Mouse (Mus musculus) heart, embryonic 14.5 days (tissue): ENCODE data around the gene Synrg. TPM values are rescaled to one million over a fixed set of nuclear protein-coding genes. Genes with fewer than 3 reads are reported as not detected.

Experiments used
- ATAC-seq: fragments of 200-750 bp; cut with Nextera tagmentation; 2 replicates; pipeline ENCODE4 v1.8.0; 2017; ENCODE audit warnings: low read depth, moderate TSS enrichment; ENCODE audit not compliant: insufficient number of reproducible peaks, insufficient read depth, low FRiP score
- H3K27ac ChIP-seq, 2 experiments: fragments of 200-500 bp in 1 of 2; fragments of 300-500 bp in 1 of 2; sonication (generic) in 1 of 2; replicated peaks in 1 of 2; 2 replicates each; pipeline ENCODE4 v1.5.1; 2012 to 2014; ENCODE audit warnings: low read depth in 2 of 2, low read length in 2 of 2, control low read depth in 1 of 2, mild to moderate bottlenecking in 1 of 2, mixed read lengths in 1 of 2; ENCODE audit not compliant: control insufficient read depth in 1 of 2, insufficient read depth in 1 of 2
- H3K27me3 ChIP-seq: fragments of 300-500 bp; sonication (generic); 2 replicates; pipeline ENCODE4 v1.6.1; 2014; ENCODE audit warnings: mild to moderate bottlenecking, low read length, control low read depth; ENCODE audit not compliant: control insufficient read depth, insufficient read depth
- H3K36me3 ChIP-seq: fragments of 300-500 bp; sonication (generic); 2 replicates; pipeline ENCODE4 v1.6.1; 2014; ENCODE audit warnings: mild to moderate bottlenecking, control low read depth, low read length, mixed read lengths; ENCODE audit not compliant: control insufficient read depth, insufficient read depth
- H3K4me1 ChIP-seq, 2 experiments: fragments of 200-500 bp in 1 of 2; fragments of 300-500 bp in 1 of 2; sonication (generic) in 1 of 2; 2 replicates each; pipeline ENCODE4 v1.6.1; 2012 to 2014; ENCODE audit warnings: low read length in 2 of 2, control low read depth in 1 of 2, mixed read lengths in 1 of 2; ENCODE audit not compliant: control insufficient read depth in 2 of 2, insufficient read depth in 2 of 2
- H3K4me2 ChIP-seq: fragments of 300-500 bp; sonication (generic); 2 replicates; pipeline ENCODE4 v1.6.1; 2014; ENCODE audit warnings: mild to moderate bottlenecking, low read length
- H3K4me3 ChIP-seq, 2 experiments: fragments of 200-500 bp in 1 of 2; fragments of 300-500 bp in 1 of 2; sonication (generic) in 1 of 2; 2 replicates each; pipeline ENCODE4 v1.5.1; 2012 to 2014; ENCODE audit warnings: low read length in 2 of 2, mild to moderate bottlenecking in 2 of 2, control low read depth in 1 of 2, low read depth in 1 of 2, moderate library complexity in 1 of 2; ENCODE audit not compliant: control insufficient read depth in 1 of 2, insufficient read depth in 1 of 2
- H3K9ac ChIP-seq: fragments of 300-500 bp; sonication (generic); 2 replicates; pipeline ENCODE4 v1.6.1; 2014; ENCODE audit warnings: mild to moderate bottlenecking, low read length
- H3K9me3 ChIP-seq: fragments of 300-500 bp; sonication (generic); 2 replicates; pipeline ENCODE4 v1.6.1; 2016; ENCODE audit warnings: low read length, control low read depth; ENCODE audit not compliant: control insufficient read depth
- WGBS: fragments of 180-500 bp; shearing (Covaris S2); extraction: QIAGEN DNeasy Blood & Tissue Kit; methylation state at CpG from one replicate; pipeline ENCODE4 v1.1.7; 2014; 5-methylcytosine and 5-hydroxymethylcytosine counted together
- polyA plus RNA-seq: library from polyadenylated mRNA; unstranded; fragments of >200 nt; fragmentation: Nextera tagmentation; extraction: Ambion mirVana; gene quantifications from 2 replicates; pipeline ENCODE4 v1.2.1, GENCODE M21; 2014

Gene Synrg
- polyA plus RNA-seq, 1 experiment from 2014 or later = 10.8 TPM

DNA sequence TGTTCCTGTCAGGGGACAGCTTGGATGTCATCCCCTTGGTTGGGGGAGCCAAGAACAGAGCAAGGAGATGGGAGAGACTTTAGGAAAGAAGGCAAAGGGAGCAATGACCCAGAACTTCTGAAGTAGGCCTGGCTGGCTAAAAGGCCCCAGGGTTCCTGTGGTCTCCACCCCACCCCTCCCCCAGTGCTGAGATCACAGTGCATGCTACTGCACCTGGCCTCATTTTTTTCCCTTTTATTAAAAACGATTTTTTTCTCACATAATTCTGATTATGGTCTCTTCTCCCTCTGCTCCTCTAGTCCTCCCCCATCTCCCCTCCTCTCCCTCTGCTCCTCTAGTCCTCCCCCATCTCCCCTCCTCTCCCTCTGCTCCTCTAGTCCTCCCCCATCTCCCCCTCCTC is 80.8 kb downstream of the Synrg start:
- Histone ChIP-seq H3K4me2 (no peak overlapping the region), H3K9me3 (no peaks in the 10 kb centered on the region), H3K36me3 (peaks cover 17% of the 10 kb centered on the region), H3K4me3 (no peak overlapping the region), H3K4me1 (peaks cover 0 to 2% of the 10 kb centered on the region in 2 experiments; a peak in 2 of 4 replicates), H3K27ac (no peak overlapping the region), H3K27me3 (no peaks in the 10 kb centered on the region), H3K9ac (no peak overlapping the region)
- ATAC-seq = no peak
- 14% methylated on average over 1 of the region's 1 CpGs for WGBS

DNA sequence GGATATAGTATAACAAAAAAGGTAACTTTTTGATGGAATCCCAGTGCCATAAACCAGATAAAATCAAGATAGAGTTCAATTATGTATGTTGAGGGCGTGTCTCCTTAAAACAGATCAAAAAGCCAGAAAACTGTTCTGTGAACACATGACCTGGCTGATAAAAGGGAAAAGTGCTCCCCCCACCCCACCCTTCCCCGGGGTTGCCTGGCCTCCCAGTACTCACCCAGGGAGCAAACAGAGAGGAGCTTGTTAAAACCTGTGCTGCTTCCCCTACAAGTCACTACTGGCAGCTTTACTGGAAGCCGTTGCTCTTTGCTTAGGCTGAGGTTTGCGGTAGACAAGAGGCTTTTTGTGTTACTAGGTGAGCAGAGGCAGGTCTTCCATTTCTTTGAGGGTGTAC is 83.0 kb downstream of the Synrg start:
- Histone ChIP-seq H3K36me3 (0 out of 2 replicates have a peak, but pooled peaks cover 2% of the 10 kb centered on the region), H3K4me2 (no peak overlapping the region), H3K4me1 (peaks cover 0 to 2% of the 10 kb centered on the region in 2 experiments; a peak in 1 of 4 replicates), H3K27ac (no peak overlapping the region), H3K4me3 (no peak overlapping the region), H3K9ac (no peak overlapping the region), H3K27me3 (no peaks in the 10 kb centered on the region), H3K9me3 (no peaks in the 10 kb centered on the region)
- WGBS = 67% methylated on average over 4 of the region's 4 CpGs
- ATAC-seq = no peak

DNA sequence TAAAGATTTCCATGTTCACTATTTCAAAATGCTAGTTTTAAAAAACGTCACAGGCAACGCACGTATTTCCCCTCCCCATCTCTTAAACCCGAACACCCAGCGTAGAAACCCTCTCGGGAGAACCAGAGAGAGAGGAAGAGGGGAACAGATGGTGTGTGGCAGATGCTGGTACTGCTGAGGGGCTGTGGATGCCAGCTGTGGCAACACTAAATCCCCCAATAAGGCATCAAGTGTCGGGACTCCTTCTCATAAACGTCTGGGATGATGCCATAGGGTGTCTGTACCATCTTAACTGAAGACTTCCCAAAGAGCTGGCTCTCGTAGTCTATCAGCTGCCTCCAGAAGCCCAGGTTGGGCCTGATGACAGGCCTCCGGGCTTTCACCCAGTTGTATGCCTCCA is 84.2 kb downstream of the Synrg start:
- H3K4me2 ChIP-seq = no peak overlapping the region

DNA sequence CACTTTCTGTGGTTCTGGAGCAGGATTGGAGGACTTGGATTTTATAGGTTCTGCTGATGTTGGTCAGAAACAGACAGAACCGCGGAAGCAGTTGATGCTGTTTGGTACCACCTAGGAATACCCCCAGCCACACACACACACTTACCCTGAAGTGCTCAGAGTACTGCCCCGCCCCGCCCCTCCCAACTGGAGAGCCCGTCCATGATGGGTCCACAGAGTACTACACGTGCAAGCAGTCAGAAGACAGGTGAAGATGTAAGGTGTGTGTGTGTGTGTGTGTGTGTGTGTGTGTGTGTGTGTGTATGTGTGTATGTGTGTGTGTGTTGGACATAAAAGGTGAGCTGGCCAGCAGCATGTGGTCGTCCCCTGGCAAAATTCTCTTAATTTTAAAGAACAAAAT is 88.8 kb downstream of the Synrg start:
- no peak overlapping the region for H3K9ac ChIP-seq
- no peak for ATAC-seq

More for the DNA sequence above, 84.2 kb downstream of the Synrg start:
- Histone ChIP-seq H3K9me3 (no peaks in the 10 kb centered on the region), H3K27ac (no peak overlapping the region), H3K36me3 (no peaks in the 10 kb centered on the region), H3K27me3 (no peaks in the 10 kb centered on the region), H3K4me1 (peaks cover 0 to 2% of the 10 kb centered on the region in 2 experiments; a peak in 1 of 4 replicates), H3K9ac (no peak overlapping the region), H3K4me3 (no peak overlapping the region)
- WGBS = 79% methylated on average over 10 of the region's 10 CpGs
- ATAC-seq = no peak; the same call in 1 of the 2 replicates

DNA sequence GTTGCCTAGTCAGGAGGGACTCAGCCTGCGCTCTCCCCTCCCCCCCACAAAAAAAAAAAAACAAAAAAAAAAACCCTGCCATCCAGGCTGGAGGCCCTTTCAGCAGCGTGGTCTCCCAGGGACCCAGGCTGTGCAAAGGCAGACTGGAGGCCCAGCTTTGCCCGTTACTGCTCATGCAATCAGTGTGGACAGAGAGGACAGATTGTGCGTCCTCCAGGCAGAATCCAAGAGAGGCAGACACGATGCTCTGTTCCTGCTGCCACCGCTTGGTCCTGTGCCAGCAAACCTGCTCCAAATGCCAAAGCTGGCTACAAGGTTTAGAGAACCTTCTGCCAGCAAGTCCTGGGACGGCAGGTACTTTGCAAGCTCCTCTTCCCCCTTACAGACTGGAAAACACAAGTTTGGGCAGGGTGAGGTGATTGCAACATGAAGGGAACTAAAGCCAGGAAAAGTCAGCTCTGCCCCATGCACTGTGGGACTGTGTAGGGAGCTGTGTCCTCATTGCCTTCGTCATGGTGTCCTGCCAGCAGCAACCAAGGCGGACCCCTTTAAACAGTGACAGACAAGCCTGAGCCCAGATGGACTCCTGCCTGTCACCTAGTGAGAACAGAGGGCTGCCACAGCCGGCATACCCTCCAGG is 89.4 kb downstream of the Synrg start:
- WGBS = 54% methylated on average over 10 of the region's 10 CpGs
- no peak for ATAC-seq
- Histone ChIP-seq H3K9ac (no peak overlapping the region), H3K4me2 (no peak overlapping the region), H3K27ac (no peak overlapping the region), H3K4me1 (no peaks in the 10 kb centered on the region), H3K9me3 (no peaks in the 10 kb centered on the region), H3K27me3 (no peaks in the 10 kb centered on the region), H3K36me3 (no peaks in the 10 kb centered on the region), H3K4me3 (no peak overlapping the region)

More for the DNA sequence above, 88.8 kb downstream of the Synrg start:
- Histone ChIP-seq H3K27me3 (no peaks in the 10 kb centered on the region), H3K9me3 (no peaks in the 10 kb centered on the region), H3K27ac (no peak overlapping the region), H3K4me1 (no peaks in the 10 kb centered on the region), H3K4me3 (no peak overlapping the region), H3K4me2 (no peak overlapping the region), H3K36me3 (no peaks in the 10 kb centered on the region)
- WGBS = 90% methylated on average over 7 of the region's 7 CpGs

DNA sequence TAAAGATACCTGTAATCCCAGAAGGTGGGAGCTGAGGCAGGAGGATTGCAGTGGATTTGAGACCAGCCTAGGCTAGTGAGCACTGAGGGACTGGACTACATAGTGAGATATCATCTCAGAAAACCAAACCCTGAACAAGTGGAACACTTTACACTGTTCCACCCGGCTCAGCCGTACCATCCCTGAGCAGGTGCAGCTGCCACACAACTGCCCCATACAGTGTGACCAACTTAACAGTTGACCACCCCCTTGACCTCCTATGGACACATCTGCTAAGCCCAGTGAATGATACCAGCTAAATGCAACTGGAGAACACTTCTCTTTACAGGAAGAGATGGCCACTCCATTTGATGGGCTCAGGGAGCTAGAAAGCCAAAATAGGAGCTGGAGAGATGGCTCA is 93.2 kb downstream of the Synrg start:
- no peak for ATAC-seq
- Histone ChIP-seq H3K4me2 (no peak overlapping the region), H3K9me3 (no peaks in the 10 kb centered on the region), H3K27ac (no peak overlapping the region), H3K4me3 (no peak overlapping the region), H3K27me3 (no peaks in the 10 kb centered on the region), H3K36me3 (no peaks in the 10 kb centered on the region), H3K9ac (no peak overlapping the region), H3K4me1 (peaks cover 0 to under 1% of the 10 kb centered on the region in 2 experiments; a peak in 1 of 4 replicates)
- WGBS = 89% methylated on average over 2 of the region's 2 CpGs

DNA sequence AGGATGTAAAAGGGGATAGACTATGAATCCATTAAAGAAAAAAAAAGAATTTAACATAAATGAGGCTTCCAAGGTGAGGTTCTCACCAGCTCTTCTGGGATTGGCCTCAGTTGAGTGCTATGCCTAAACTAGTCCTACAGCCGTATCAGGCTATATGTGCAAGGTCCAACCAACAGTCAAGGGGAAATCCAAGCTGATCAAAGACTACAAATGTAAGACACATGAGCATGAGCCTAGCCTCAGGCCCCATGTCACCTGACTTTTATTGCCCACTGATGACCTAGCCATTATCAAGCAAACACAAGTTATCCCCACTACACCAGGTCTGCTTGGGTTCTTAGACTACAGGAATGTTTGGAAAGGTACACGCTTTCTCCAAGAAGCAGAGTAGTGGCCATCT is 95.6 kb downstream of the Synrg start:
- no peaks in the 10 kb centered on the region for H3K27me3 ChIP-seq
- no peaks in the 10 kb centered on the region for H3K9me3 ChIP-seq
- ATAC-seq = no peak
- H3K4me1 ChIP-seq = peaks cover 6 to 11% of the 10 kb centered on the region in 2 experiments
- WGBS = 92% methylated on average over 2 of the region's 2 CpGs
- no peak overlapping the region for H3K27ac ChIP-seq
- H3K9ac ChIP-seq = no peak overlapping the region
- no peak overlapping the region for H3K4me2 ChIP-seq
- H3K4me3 ChIP-seq = no peak overlapping the region
- H3K36me3 ChIP-seq = no peaks in the 10 kb centered on the region

DNA sequence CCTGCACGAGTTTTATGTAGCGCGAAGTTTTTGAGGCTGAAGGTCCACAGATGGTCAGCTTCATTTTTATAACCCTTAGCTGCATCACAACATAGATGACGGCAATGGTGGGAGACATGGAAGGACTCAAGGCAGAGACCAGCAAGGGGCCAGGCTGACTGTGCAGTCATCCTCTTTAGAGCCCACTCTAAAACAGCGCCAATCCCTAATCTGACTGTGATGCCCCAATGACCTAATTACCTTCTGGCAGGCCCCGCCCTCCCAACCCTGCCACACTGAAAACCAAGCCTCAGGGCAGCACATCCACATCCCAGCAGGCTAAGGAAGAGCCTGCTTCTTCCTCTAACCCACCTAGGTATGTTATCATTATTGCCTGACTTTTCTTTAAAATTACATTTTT is 96.4 kb downstream of the Synrg start:
- no peak overlapping the region for H3K27ac ChIP-seq
- ATAC-seq = no peak
- H3K4me1 ChIP-seq = peaks cover 6 to 11% of the 10 kb centered on the region in 2 experiments
- H3K9ac ChIP-seq = no peak overlapping the region
- H3K4me3 ChIP-seq = no peak overlapping the region
- H3K27me3 ChIP-seq = no peaks in the 10 kb centered on the region
- H3K36me3 ChIP-seq = no peaks in the 10 kb centered on the region
- no peak overlapping the region for H3K4me2 ChIP-seq
- no peaks in the 10 kb centered on the region for H3K9me3 ChIP-seq
- 80% methylated on average over 6 of the region's 6 CpGs for WGBS
